Mouse (Mus musculus): ENCODE measurements around the gene Mymk.
A peak's percentile ranks its signal among the peaks of the same experiment; 100 is the strongest.

Mymk gene

GRCm38 (mm10) chr2:27078312-27078711, 6.3 kb upstream of the Mymk start:
- DNase-seq (ENCODE audit: low read depth): no peak

- DNase-seq (ENCODE audit: low read depth): peak; percentile 42
These were observed 5.8 kb upstream of the Mymk start for GRCm38 (mm10) chr2:27077655-27078244.

GRCm38 (mm10) chr2:27075485-27075884, 3.5 kb upstream of the Mymk start:
- DNase-seq (ENCODE audit: low read depth): peak; percentile 56

GRCm38 (mm10) chr2:27074804-27075203, 2.8 kb upstream of the Mymk start:
- no peak for DNase-seq (ENCODE audit: low read depth)

- DNase-seq (ENCODE audit: low read depth): no peak
These were observed 1.4 kb upstream of the Mymk start for GRCm38 (mm10) chr2:27073407-27073806.

GRCm38 (mm10) chr2:27071137-27071536, 842 bp downstream of the Mymk start:
- peak; percentile 24 for DNase-seq (ENCODE audit: low read depth)

- no peak for DNase-seq (ENCODE audit: low read depth)
These were observed 1.6 kb downstream of the Mymk start for GRCm38 (mm10) chr2:27070247-27070813.

- DNase-seq (ENCODE audit: low read depth): no peak
These were observed 2.3 kb downstream of the Mymk start for GRCm38 (mm10) chr2:27069646-27070045.

- no peak for DNase-seq (ENCODE audit: low read depth)
These were observed 4.0 kb downstream of the Mymk start for GRCm38 (mm10) chr2:27067996-27068395.

GRCm38 (mm10) chr2:27067124-27067523, 4.9 kb downstream of the Mymk start:
- DNase-seq (ENCODE audit: low read depth): no peak

- peak; percentile 28 for DNase-seq (ENCODE audit: low read depth)
These were observed 12.8 kb downstream of the Mymk start for GRCm38 (mm10) chr2:27059187-27059586.

- DNase-seq (ENCODE audit: low read depth): no peak
These were observed 13.2 kb downstream of the Mymk start for GRCm38 (mm10) chr2:27058751-27059150.

- DNase-seq (ENCODE audit: low read depth): no peak
These were observed 13.7 kb downstream of the Mymk start for GRCm38 (mm10) chr2:27058251-27058650.

GRCm38 (mm10) chr2:27049408-27049807, 22.6 kb downstream of the Mymk start:
- DNase-seq (ENCODE audit: low read depth): peak; percentile 30

GRCm38 (mm10) chr2:27045979-27046770, 25.8 kb downstream of the Mymk start:
- no peak for DNase-seq (ENCODE audit: low read depth)

- DNase-seq (ENCODE audit: low read depth): no peak
These were observed 27.3 kb downstream of the Mymk start for GRCm38 (mm10) chr2:27044641-27045040.

- no peak for DNase-seq (ENCODE audit: low read depth)
These were observed 27.8 kb downstream of the Mymk start for GRCm38 (mm10) chr2:27044166-27044565.

GRCm38 (mm10) chr2:27043461-27043860, 28.5 kb downstream of the Mymk start:
- DNase-seq (ENCODE audit: low read depth): peak; percentile 91

GRCm38 (mm10) chr2:27042131-27042844, 29.7 kb downstream of the Mymk start:
- peak; percentile 23 for DNase-seq (ENCODE audit: low read depth)

- peak; percentile 27 for DNase-seq (ENCODE audit: low read depth)
These were observed 32.7 kb downstream of the Mymk start for GRCm38 (mm10) chr2:27039286-27039685.

GRCm38 (mm10) chr2:27038596-27038995, 33.4 kb downstream of the Mymk start:
- DNase-seq (ENCODE audit: low read depth): peak; percentile 88

GRCm38 (mm10) chr2:27037008-27037407, 35.0 kb downstream of the Mymk start:
- no peak for DNase-seq (ENCODE audit: low read depth)

GRCm38 (mm10) chr2:27036003-27036402, 36.0 kb downstream of the Mymk start:
- no peak for DNase-seq (ENCODE audit: low read depth)
